Mouse (Mus musculus): Measurements from ENCODE around the gene 1700029P11Rik. TPM values are rescaled to one million over a fixed set of nuclear protein-coding genes. Genes with fewer than 3 reads are reported as not detected.
"Not testable (repeated sequence)": the region's sequence is repeated elsewhere in the genome, so short reads cannot be mapped to it uniquely, and the experiment has no call there.

The 1700029P11Rik gene
- polyA plus RNA-seq, 1 experiment from 2014 or later: not detected

DNA sequence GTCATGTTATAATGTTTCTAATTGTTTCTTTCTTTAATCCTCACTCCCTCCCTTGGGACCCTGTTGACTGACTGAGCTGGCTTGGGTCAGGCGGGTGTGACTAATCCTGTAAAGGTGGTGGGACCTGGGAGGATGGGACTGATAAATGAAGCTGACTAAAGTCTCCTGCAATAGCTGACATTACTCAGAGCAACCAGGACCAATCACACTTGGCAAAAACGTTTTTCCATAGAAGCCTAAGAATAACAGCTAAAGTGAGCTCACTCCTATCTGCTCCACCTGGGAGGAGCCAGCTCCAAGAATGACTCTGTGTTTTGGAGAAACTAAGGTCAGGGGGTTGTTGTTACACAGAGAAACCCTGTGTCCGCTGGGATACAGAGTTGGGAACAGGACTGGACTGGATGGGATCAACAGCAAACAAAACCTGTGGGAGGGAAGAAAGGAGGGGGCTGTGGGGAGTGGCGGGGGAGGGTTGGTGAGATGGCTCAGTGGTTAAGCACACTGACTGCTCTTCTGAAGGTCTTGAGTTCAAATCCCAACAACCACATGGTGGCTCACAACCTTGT lies 15.3 kb upstream of the 1700029P11Rik start:
- no peaks in the 10 kb centered on the region for H3K36me3 ChIP-seq (ENCODE audit: control insufficient read depth, insufficient read depth, low read length)
- H3K27me3 ChIP-seq (ENCODE audit: control insufficient read depth, insufficient read depth, low read length): no peaks in the 10 kb centered on the region
- no peak overlapping the region for H3K27ac ChIP-seq (ENCODE audit: low read length)
- WGBS: 55% methylated on average over 4 of the region's 4 CpGs
- ATAC-seq (ENCODE audit: insufficient read depth, low FRiP score): no peak
- no peak overlapping the region for H3K9ac ChIP-seq (ENCODE audit: low read length)
- H3K9me3 ChIP-seq (replicated peaks; ENCODE audit: control insufficient read depth, low read length): no peaks in the 10 kb centered on the region
- no peaks in the 10 kb centered on the region for H3K4me1 ChIP-seq (ENCODE audit: control insufficient read depth, insufficient read depth, low read length)
- no peak overlapping the region for H3K4me3 ChIP-seq (replicated peaks; ENCODE audit: low read length)
- H3K4me2 ChIP-seq (ENCODE audit: low read depth, low read length): no peak overlapping the region

GRCm38 (mm10) chr15:81966062-81966829 lies 14.1 kb upstream of the 1700029P11Rik start:
- Histone ChIP-seq H3K4me1 (ENCODE audit: control insufficient read depth, insufficient read depth, low read length) (no peaks in the 10 kb centered on the region), H3K4me2 (ENCODE audit: low read depth, low read length) (no peak overlapping the region), H3K9me3 (replicated peaks; ENCODE audit: control insufficient read depth, low read length) (no peaks in the 10 kb centered on the region), H3K27me3 (ENCODE audit: control insufficient read depth, insufficient read depth, low read length) (no peaks in the 10 kb centered on the region), H3K27ac (ENCODE audit: low read length) (no peak overlapping the region), H3K9ac (ENCODE audit: low read length) (no peak overlapping the region), H3K36me3 (ENCODE audit: control insufficient read depth, insufficient read depth, low read length) (no peaks in the 10 kb centered on the region), H3K4me3 (replicated peaks; ENCODE audit: low read length) (no peak overlapping the region)
- no peak for ATAC-seq (ENCODE audit: insufficient read depth, low FRiP score)
- 74% methylated on average over 13 of the region's 14 CpGs for WGBS

- no peak overlapping the region for H3K9ac ChIP-seq (ENCODE audit: low read length)
- 85% methylated on average over 5 of the region's 5 CpGs for WGBS
- no peaks in the 10 kb centered on the region for H3K36me3 ChIP-seq (ENCODE audit: control insufficient read depth, insufficient read depth, low read length)
- no peak overlapping the region for H3K27ac ChIP-seq (ENCODE audit: low read length)
- no peaks in the 10 kb centered on the region for H3K4me1 ChIP-seq (ENCODE audit: control insufficient read depth, insufficient read depth, low read length)
- H3K4me2 ChIP-seq (ENCODE audit: low read depth, low read length): no peak overlapping the region
- no peak for ATAC-seq (ENCODE audit: insufficient read depth, low FRiP score)
- no peaks in the 10 kb centered on the region for H3K27me3 ChIP-seq (ENCODE audit: control insufficient read depth, insufficient read depth, low read length)
- no peaks in the 10 kb centered on the region for H3K9me3 ChIP-seq (replicated peaks; ENCODE audit: control insufficient read depth, low read length)
- H3K4me3 ChIP-seq (replicated peaks; ENCODE audit: low read length): no peak overlapping the region
Measured at GRCm38 (mm10) chr15:81967821-81968220, 12.5 kb upstream of the 1700029P11Rik start.

DNA sequence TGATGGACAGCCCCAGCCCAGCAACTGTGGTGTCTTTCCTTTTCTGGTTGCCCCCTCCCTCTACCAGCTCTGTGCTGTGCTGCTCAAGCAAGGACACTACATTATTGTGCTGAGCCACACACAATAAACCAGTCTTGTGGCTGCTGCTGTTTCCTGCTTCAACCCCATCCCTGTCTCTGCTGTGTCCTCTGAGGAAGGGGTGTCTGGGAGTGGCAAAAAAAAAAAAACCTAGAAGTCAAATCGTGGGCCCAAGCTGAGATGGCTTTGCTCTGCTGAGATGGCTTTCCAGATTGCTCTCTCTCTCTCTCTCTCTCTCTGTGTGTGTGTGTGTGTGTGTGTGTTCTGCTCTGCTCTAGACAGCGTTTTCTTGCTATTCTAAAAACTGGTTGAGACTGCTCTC lies 11.9 kb upstream of the 1700029P11Rik start:
- no peaks in the 10 kb centered on the region for H3K4me1 ChIP-seq (ENCODE audit: control insufficient read depth, insufficient read depth, low read length)
- H3K9ac ChIP-seq (ENCODE audit: low read length): no peak overlapping the region
- no peaks in the 10 kb centered on the region for H3K36me3 ChIP-seq (ENCODE audit: control insufficient read depth, insufficient read depth, low read length)
- no peak overlapping the region for H3K4me3 ChIP-seq (replicated peaks; ENCODE audit: low read length)
- WGBS: 52% methylated on average over 2 of the region's 2 CpGs
- H3K9me3 ChIP-seq (replicated peaks; ENCODE audit: control insufficient read depth, low read length): no peaks in the 10 kb centered on the region
- H3K4me2 ChIP-seq (ENCODE audit: low read depth, low read length): no peak overlapping the region
- H3K27ac ChIP-seq (ENCODE audit: low read length): no peak overlapping the region
- no peaks in the 10 kb centered on the region for H3K27me3 ChIP-seq (ENCODE audit: control insufficient read depth, insufficient read depth, low read length)
- ATAC-seq (ENCODE audit: insufficient read depth, low FRiP score): no peak

- H3K4me1 ChIP-seq (ENCODE audit: control insufficient read depth, insufficient read depth, low read length): no peaks in the 10 kb centered on the region
- no peak for ATAC-seq (ENCODE audit: insufficient read depth, low FRiP score)
- H3K36me3 ChIP-seq (ENCODE audit: control insufficient read depth, insufficient read depth, low read length): no peaks in the 10 kb centered on the region
- no peaks in the 10 kb centered on the region for H3K27me3 ChIP-seq (ENCODE audit: control insufficient read depth, insufficient read depth, low read length)
- no peak overlapping the region for H3K4me3 ChIP-seq (replicated peaks; ENCODE audit: low read length)
- no peak overlapping the region for H3K9ac ChIP-seq (ENCODE audit: low read length)
- no peak overlapping the region for H3K27ac ChIP-seq (ENCODE audit: low read length)
- H3K4me2 ChIP-seq (ENCODE audit: low read depth, low read length): no peak overlapping the region
- H3K9me3 ChIP-seq (replicated peaks; ENCODE audit: control insufficient read depth, low read length): no peaks in the 10 kb centered on the region
- 50% methylated on average over 7 of the region's 7 CpGs for WGBS
Measured at GRCm38 (mm10) chr15:81969173-81969572, 11.2 kb upstream of the 1700029P11Rik start.

GRCm38 (mm10) chr15:81969635-81970034 lies 10.7 kb upstream of the 1700029P11Rik start:
- H3K9ac ChIP-seq (ENCODE audit: low read length); H3K4me2 ChIP-seq (ENCODE audit: low read depth, low read length); H3K27me3 ChIP-seq (ENCODE audit: control insufficient read depth, insufficient read depth, low read length); H3K4me3 ChIP-seq (replicated peaks; ENCODE audit: low read length); ATAC-seq (ENCODE audit: insufficient read depth, low FRiP score); H3K36me3 ChIP-seq (ENCODE audit: control insufficient read depth, insufficient read depth, low read length); H3K9me3 ChIP-seq (replicated peaks; ENCODE audit: control insufficient read depth, low read length); H3K27ac ChIP-seq (ENCODE audit: low read length); H3K4me1 ChIP-seq (ENCODE audit: control insufficient read depth, insufficient read depth, low read length): not testable (repeated sequence)
- 75% methylated on average over 6 of the region's 6 CpGs for WGBS

GRCm38 (mm10) chr15:81970498-81970897 lies 9.8 kb upstream of the 1700029P11Rik start:
- WGBS: 95% methylated on average over 4 of the region's 4 CpGs
- H3K4me2 ChIP-seq (ENCODE audit: low read depth, low read length); H3K36me3 ChIP-seq (ENCODE audit: control insufficient read depth, insufficient read depth, low read length); H3K4me3 ChIP-seq (replicated peaks; ENCODE audit: low read length); ATAC-seq (ENCODE audit: insufficient read depth, low FRiP score); H3K27me3 ChIP-seq (ENCODE audit: control insufficient read depth, insufficient read depth, low read length); H3K9me3 ChIP-seq (replicated peaks; ENCODE audit: control insufficient read depth, low read length); H3K27ac ChIP-seq (ENCODE audit: low read length); H3K9ac ChIP-seq (ENCODE audit: low read length); H3K4me1 ChIP-seq (ENCODE audit: control insufficient read depth, insufficient read depth, low read length): not testable (repeated sequence)

GRCm38 (mm10) chr15:81975156-81975555 lies 5.2 kb upstream of the 1700029P11Rik start:
- H3K27me3 ChIP-seq (ENCODE audit: control insufficient read depth, insufficient read depth, low read length); H3K4me2 ChIP-seq (ENCODE audit: low read depth, low read length); H3K36me3 ChIP-seq (ENCODE audit: control insufficient read depth, insufficient read depth, low read length); H3K9me3 ChIP-seq (replicated peaks; ENCODE audit: control insufficient read depth, low read length); ATAC-seq (ENCODE audit: insufficient read depth, low FRiP score); H3K9ac ChIP-seq (ENCODE audit: low read length); H3K4me3 ChIP-seq (replicated peaks; ENCODE audit: low read length); H3K27ac ChIP-seq (ENCODE audit: low read length); H3K4me1 ChIP-seq (ENCODE audit: control insufficient read depth, insufficient read depth, low read length): not testable (repeated sequence)
- 91% methylated on average over 8 of the region's 8 CpGs for whole genome bisulfite sequencing

GRCm38 (mm10) chr15:81982173-81982572 lies 1.8 kb downstream of the 1700029P11Rik start:
- no peaks in the 10 kb centered on the region for H3K4me1 ChIP-seq (ENCODE audit: control insufficient read depth, insufficient read depth, low read length)
- H3K4me3 ChIP-seq (replicated peaks; ENCODE audit: low read length): no peak overlapping the region
- no peaks in the 10 kb centered on the region for H3K9me3 ChIP-seq (replicated peaks; ENCODE audit: control insufficient read depth, low read length)
- 58% methylated on average over 1 of the region's 1 CpGs for WGBS
- no peaks in the 10 kb centered on the region for H3K36me3 ChIP-seq (ENCODE audit: control insufficient read depth, insufficient read depth, low read length)
- H3K9ac ChIP-seq (ENCODE audit: low read length): no peak overlapping the region
- no peak overlapping the region for H3K4me2 ChIP-seq (ENCODE audit: low read depth, low read length)
- no peaks in the 10 kb centered on the region for H3K27me3 ChIP-seq (ENCODE audit: control insufficient read depth, insufficient read depth, low read length)
- H3K27ac ChIP-seq (ENCODE audit: low read length): no peak overlapping the region
- no peak for ATAC-seq (ENCODE audit: insufficient read depth, low FRiP score)

Data from stomach, embryonic 16.5 days (tissue).